Mouse (Mus musculus) lung, postnatal 4 days (tissue): ENCODE measurements around the gene Rps6kc1.
A peak's percentile ranks its signal among the peaks of the same experiment; 100 is the strongest.

Source experiments
- DNase-seq, 2 experiments: peaks; one replicate each; pipeline ENCODE4 v3.0.0; 2021

Gene Rps6kc1

DNA sequence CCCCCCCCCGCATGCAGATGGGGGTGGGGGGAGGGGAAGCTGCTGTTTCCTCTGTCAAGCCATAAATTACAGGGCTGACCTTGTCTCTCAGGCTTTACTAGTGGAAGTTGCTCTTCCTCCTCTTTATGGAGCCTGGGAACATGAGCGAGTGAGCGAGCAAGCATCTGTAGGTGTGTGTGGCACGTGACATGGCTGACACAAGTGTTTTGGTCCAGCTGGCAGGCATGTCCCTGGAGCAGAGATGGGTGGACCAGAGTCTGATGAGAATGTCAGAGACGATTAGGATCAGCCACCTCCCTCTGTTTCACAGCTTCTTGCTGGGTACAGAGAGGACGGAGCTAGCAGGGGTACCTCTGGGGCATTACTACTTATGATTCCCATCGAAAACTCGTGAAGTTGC lies 153.7 kb downstream of the Rps6kc1 start:
- DNase-seq, result no peak

DNA sequence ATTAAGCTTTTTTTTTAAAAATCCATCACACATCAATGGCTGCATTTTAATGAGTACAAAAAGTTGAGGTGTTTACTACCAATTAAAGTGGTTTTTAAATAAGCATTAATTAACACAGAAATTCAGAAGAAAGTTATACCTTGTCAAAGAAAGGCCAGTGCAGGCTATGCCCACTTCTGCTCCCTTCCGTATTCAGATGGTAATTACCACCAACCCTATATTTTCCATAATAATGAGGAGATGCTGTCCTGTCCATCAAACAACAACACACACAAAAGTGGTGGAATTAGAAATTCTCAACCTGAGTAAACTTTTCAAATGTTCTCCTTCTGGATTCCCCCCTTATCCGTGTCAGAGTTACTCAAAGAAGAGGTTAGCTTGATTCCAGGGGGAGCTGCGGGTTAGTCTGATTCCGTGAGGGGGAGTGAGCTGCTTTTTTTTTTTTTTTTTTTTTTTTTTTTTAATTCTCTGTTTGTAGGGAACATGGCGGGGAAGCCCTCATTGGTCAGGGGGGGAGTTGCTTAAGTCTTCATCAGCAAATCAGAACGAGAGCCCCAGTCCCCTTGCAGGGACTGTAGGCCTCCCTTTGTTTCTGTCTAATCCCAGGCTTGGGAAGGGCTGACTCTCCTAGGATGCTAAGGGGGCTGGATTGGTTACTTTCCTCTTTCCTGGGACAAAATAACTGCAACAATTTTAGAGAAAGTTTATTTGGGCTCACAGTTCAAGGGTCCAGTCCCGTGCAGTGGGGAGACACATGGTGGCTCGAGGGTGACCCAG lies 159.6 kb downstream of the Rps6kc1 start:
- no peak for DNase-seq

DNA sequence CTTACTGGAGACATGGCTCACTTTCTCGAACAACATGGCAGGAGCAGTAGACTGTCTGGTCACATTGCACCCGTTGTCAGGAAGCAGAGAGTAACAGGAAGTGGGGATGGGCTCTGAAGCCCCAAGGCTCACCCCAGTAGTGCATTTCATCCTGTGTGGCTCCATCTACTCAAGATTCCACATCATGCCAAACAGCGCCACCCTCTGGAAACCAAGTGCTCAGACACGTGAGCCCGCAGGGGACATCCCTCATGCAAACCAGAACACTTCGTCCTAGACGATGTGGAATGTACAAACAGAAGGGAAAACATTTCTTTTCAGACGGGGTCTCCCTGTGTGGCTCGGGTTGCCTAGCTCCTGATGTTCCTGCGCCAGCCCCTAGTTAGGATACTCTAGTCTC lies 162.6 kb downstream of the Rps6kc1 start:
- no peak for DNase-seq

DNA sequence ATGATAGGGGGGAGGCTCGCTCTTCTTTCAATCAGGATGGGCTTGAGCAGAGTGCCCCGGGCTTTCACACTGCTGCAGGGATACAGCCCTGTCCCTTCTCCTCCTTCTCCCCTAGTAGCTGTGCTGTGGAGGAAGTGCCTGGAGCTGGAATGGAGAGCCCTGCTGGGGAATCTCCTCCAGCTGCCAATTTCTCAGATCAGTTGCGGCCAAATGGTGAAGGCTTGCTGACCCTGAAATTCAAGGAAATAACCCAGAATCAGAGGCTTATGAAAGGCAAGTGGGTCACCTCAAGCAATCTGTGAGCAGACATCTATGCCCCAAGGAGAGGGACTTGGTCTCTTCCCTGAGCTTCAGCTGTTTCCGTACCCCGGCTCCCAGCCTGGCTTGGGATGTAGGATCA lies 170.1 kb downstream of the Rps6kc1 start:
- no peak for DNase-seq

DNA sequence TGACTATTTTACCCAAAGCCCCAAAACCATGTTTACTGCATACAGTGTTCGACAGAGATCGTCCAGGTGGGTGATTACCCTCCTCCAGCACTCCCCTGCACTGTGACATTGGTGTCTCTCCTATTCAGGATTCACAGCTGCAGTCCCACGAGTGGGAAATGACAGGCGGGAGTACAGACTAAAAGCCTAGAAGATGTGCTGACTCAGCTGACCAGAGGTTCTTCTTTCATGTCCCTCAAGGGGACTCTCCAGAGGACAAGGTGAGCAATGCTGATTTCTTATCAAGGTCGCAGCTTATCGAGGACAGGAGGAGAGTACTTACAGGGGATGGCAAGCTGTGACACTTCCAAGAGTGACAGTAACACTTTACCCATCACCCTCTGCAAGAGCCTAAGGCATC lies 178.8 kb downstream of the Rps6kc1 start:
- DNase-seq, result no peak

DNA sequence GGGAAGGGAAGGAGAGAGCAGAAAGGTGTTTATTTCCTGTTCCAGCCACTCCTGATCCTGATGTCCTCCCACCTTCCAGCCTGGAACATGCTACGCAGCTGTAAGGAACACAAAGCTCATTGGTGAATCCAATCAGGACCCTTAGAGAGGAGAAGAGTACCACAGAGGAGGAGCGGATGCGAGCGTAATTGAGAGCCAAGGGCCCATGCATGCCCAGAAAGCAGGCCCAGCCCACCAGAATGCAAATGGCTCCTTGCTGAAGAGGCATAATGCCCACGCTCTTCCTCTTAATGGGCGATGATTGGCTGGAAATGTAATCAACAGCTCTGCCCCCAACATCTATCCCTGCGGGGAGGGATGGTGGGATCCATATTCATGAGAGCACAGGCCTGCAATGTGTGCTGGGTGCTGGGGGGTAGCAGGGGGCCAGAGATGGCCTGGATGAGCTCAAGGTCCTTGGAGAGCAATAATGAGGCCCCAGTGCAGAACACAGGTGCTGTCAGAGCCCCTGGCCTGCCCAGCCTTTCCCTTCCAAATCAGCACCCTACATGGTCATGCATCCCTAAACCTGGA lies 182.0 kb downstream of the Rps6kc1 start:
- no peak for DNase-seq

DNA sequence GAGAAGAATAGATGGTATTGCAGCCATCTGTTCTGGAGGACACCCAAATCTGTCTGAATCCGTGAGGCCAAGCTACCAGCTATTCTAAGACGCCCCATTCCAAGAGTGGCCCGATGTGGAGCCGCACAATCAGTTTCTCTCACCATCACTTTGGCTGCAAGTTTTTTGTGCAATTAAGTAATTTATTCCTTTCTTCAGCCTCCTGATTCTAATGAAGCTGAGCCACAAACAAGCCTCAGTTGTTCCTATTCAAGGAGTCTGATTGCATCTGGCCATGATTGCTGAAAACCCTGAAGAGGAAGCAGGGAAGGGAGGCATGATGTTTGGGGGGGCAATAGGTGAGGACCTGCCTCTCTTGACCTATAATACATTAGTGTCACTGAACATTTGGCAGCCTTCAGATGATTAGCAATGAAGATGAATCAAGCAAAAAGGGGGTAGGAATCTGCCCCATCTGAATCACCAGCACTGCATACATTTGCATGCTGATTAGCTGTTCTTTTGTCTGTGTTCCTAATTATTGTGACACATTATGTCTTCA lies 183.4 kb downstream of the Rps6kc1 start:
- DNase-seq, result no peak

DNA sequence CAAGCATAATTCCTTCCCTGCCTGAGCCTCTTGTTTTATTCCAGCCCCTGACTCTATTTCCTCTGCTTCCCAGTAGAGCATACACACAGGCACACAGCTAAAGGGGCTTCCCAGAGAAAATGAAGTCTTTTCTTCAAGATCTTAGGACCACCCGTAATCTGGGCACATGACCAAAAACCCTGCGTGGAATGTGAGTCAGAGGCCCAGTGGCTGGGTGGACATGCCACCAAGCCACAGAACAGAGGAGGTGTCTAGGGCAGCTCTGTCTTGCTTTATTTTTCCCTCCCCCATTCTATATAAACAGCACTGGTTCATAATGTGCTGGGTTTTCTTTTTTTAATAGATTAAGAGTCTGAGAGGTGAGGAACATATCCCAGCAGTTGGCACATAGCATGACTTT lies 184.2 kb downstream of the Rps6kc1 start:
- no peak for DNase-seq

DNA sequence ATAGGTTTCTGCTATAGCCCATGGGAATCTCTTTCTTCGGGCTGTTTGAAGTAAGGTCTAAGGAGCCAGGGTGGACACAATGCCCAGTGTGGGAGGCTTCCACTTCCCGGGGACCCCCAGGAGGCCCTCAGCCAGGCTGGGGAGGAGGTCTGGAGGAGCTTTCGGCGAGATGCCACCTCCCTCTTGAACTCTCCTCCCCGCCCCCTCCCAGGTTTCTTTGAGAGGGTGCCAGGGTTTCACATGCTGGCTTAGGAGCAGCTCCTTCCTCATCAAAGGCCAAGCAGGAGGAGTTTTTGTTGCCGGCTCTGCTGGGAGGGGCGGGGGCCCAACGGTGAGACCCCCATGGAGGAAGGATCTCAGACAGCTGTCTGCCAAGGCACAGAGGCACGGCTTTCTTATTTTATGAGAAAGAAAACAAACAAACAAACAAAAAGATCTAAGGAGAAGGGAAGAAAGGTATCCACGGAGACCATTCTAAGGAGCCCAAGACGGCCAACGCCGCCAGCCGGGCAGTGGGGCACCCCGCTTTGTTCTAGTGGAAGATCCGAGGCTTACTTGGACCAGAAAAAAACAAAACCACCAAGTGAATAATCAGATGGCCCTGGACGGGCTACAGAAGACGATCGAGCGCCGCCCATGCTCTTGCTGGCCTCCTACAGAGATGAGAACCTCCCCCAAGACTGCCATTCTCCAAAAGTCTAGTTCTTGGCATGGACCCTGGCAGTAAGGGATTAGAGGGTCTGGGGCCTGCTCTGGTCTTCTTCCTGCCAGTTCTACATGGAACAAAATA lies 186.8 kb downstream of the Rps6kc1 start:
- no peak for DNase-seq

DNA sequence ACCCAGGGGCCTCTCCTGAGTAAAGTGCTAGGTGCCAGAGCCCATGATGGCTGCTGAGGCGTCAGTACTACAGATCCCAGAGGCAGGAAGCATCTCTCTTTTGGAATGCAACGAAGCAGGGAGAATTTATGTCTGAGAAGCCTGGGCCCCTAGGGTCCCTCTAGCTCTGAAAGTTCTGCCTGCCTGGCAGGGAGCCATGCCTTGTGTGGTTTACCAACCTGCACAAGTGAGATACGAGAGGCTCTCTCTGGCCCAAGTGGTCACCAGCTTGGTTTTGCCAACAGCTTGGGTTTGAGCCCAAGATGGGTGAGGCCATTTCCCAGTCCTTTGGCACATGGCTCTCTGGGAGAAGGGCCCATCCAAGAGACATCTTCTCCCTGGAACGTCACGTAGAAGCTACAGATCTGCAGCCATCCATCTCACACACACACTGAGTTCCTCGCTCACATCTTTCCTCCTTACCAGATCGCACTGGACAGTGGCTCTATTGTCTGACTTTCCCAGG lies 187.6 kb downstream of the Rps6kc1 start:
- DNase-seq, result no peak

DNA sequence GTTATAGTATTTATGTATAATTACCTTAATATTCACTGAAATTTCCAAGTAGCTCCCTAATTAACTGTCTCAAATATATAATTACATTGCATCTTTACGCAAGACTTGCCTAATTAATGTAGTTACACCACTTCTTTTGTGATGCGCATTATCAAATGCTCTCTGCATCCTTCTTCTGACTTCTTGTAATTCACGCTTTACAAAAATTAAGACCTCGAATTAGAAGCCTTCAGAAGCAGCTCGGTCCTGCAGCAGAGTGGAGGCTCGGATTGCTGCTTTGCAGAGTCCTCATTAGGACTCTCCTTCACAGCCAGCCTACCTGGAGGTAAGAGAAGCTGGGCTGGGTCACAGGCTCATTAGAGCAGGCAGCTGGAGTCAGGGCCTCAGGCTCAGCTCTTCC lies 197.7 kb downstream of the Rps6kc1 start:
- no peak for DNase-seq

DNA sequence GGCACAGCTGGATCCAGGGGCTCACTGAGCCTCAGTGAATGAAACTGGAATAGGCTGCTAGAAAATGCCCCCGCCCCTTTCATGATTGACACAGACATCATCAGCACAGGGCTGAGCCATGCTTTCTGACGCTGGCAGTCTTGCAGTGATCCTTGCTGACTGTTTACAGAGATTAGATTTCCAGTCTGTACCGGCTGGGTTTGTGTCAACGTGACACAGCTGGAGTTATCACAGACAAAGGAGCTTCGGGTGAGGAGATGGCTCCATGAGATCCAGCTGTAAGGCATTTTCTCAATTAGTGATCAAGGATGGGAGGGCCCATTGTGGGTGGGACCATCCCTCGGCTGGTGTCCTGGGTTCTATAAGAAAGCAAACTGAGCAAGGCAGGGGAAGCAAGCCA lies 214.0 kb downstream of the Rps6kc1 start:
- DNase-seq, result no peak

DNA sequence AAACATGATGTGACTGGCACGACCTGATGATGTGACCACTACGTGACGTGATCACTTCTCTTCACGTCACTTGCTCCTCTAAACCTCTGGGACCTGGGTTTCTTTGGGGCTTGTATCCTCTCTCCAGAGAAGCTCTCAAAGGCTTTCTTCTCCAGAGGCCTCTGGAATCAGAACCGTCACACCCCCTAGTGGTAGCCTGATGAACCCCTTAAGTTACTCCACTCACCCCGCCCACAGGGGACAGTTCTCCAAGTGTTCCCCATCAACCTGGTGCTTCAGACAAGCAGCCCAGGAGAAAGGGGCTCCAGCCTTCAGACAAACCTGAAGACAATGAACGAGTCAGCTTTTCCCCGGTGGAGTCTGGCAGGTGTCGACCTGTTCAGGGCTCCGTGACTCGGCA lies 216.0 kb downstream of the Rps6kc1 start:
- peak; percentile 26 to 52 for DNase-seq

DNA sequence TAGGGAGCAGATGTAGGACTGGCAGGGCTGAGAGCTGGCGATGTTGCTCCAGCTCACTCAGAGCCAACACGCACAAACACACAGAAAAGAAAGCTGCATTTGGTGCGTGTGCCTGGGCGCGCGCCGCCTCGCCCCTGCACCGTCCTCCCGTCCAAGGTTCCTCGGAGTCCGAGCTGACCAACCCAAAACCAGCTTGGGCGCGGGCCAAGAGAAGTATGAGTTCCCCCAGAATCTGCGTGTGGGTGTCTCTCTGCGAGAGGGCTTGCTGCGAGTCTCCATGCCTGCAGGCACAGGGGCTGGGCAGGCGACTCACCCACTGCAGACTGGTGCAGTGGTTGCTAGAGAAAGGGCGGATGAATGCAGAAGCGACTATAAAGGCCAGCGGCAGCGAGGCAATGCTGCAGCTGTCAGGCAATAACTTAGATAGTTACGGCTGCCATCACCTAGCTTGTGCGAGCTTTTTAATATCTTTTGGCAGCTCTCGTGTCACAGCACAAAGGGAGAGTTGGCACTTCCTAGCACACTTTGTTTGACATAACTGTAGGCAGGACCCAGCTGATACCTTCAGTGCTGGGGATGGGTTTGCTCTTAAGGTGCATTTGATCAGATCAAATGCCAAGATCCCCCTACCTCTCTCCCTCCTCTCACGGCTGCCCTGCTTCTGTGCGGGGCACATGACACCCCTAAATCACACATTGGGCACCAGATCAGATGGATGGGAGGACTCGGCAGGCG lies 220.9 kb downstream of the Rps6kc1 start:
- no peak for DNase-seq

DNA sequence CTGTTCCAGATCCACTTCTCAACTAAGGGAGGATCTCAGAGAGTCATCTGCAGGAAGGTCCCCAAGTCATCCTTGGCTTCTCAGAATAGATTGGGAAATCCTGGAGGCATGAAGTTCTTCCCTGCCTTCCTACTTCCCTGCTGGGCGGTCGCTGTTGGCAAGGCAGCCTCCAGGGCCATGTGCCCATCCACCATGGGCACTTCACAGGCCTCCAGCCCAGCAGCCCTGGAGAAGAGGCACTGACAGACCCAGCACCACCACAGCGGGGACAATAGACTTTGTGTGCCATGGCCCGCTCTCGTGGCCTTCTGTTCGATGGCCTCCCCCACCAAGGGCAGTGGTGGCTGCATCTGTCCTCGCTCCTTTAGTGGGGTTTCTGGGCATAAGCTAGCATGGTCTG lies 228.5 kb downstream of the Rps6kc1 start:
- no peak for DNase-seq

DNA sequence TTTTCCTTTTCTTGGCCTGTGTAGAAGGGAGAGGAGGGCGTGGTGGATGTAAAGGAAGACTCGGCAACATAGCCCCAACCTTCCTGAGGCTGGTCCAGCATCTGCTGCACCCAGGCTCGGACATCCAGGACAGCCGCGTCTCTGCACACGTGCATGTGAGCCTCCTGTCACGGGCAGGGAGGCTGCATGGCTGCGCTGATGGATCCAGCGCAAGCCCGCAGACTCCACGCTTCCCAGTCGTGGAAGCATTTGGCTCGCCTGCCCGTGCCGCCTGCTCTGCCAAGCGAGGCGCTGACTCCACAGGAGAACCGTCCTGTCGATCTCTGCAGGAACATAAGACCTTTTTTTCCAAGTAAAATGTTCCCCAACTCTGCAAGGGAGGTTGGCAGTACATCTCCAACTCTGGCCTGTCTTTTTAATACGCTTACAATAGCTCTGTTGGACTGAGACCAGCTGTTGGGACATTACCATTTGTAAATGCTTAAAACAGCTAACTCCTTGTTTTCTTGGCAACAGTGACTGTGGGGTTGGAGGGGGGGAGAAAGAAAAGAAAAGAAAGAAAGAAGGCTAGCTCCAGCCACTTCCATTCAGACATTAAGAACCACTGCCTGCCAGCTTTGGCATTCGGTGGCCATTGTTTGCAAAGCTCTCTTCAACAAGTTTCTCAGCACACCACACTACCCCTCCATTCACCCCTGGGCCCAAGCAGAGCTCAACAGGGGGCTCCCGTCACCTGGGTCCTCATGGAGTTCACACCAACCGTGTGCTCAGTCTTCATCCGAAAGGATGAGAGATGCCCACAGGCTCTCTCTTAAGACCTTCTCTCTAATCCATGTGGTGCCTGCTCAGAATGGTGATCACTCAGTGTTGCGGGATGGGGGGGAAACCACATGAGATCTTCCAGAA lies 229.3 kb downstream of the Rps6kc1 start:
- DNase-seq, result peak in 1 of 2 experiments; percentile 36

DNA sequence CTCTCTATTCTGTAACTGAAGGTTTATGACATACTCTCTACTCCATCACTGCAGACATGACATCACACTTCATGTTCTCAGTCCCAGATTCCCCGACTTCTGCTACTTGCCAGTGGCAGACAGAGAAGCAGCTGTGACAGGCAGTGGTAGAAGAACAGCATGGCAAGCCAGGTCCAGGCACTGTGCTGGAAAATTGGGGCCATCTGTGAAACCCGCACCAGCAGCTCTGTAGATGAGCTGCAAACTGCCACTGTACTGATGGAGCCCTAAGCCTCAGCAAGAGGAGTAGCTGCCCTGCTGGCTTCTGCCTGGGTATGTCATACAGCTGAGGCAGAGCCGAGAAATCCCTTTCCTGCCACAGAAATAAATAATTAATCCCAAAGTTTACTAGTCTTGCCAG lies 236.1 kb downstream of the Rps6kc1 start:
- DNase-seq, result no peak

DNA sequence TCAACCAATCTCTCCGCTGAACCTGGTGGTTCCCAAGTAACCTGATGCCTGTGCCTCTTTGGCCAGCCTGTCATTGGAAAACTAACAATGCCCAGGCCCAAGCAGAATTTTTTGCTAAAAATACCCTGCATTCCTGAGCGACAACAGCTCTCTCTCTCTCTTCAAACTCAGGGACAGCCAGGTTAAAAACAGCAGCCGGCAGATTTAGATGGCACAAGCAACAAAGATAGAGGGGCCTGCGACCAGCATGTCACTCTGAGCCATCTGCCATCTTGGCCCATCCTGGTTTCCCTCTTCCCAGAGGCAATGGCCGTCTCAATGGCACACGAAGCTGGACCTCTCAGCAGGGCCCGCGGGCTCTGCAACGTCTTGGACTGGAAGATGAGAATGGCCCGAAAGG lies 242.5 kb downstream of the Rps6kc1 start:
- peak in 1 of 2 experiments; percentile 12 for DNase-seq

DNA sequence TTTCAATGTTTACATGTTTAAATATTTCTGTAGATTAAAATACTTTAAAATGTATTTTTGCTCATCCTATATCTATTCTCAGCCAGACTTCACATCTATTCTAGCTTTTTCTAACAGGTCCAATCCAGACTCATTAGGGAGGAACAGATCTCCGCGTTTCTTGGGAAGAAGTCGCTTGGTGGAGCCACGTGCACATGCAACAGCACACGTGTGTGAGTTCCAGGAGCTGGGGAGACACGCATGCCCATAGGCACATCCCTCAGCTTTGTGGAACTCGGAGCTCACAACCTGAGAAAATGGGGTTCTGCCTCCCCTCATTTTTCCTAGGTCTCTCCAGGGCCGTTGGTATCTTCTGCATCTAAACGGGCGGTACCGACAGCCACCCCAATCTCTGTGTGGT lies 243.7 kb downstream of the Rps6kc1 start:
- peak in 1 of 2 experiments; percentile 6 for DNase-seq

DNA sequence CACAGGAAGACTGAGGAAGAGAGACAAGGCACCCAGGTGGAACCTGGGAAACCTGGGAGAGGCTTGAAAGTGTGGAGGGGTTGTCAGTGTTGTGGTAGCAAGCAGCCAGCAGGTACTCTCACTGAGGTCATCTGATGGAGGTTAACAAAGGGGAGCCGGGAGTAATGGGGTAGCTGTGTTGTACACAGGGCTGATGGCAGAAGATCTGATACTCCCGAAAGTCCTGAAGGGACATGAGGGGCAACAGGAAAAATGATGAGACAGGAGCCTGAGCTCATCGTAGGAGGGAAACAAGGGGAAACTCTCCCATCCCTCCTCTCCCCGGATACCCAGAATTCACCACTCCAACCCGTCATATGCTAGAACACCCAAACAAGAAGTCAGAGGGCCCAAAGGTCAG lies 244.2 kb downstream of the Rps6kc1 start:
- DNase-seq, result peak in 1 of 2 experiments; percentile 7

DNA sequence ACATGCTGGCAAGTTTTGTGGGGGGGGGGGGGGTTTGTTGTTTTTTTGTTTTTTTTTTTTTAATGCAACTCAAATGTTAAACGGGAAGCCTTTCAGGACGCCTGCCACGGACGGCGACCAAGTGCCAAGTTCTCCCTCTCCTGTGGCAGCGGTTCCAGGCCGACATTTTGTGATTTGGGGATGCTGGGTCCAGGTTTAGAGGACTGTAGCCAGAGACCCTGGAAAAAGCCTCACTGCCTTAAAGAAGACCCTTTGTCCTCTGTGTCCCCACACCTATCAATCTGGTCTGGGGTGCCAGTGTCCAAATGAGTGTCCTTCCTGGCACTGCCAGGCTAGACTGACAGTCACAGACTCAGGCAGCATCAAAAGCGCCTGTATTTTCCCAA lies 246.1 kb downstream of the Rps6kc1 start:
- peak in 1 of 2 experiments; percentile 11 for DNase-seq
